Mouse (Mus musculus) lung, embryonic 14.5 days (tissue): Measurements from ENCODE around the gene Gfpt1. TPM values are rescaled to one million over a fixed set of nuclear protein-coding genes. Genes with fewer than 3 reads are reported as not detected.
A peak's percentile ranks its signal among the peaks of the same experiment; 100 is the strongest.

Source experiments
- ATAC-seq: fragments of 200-750 bp; cut with Nextera tagmentation; 2 replicates; pipeline ENCODE4 v1.8.0; 2017; ENCODE audit warnings: mild to moderate bottlenecking, moderate TSS enrichment, moderate library complexity; ENCODE audit not compliant: insufficient read depth
- DNase-seq: peaks from one replicate; pipeline ENCODE4 v3.0.0-alpha.2; 2015
- H3K27ac ChIP-seq: fragments of 300-500 bp; sonication (generic); 2 replicates; pipeline ENCODE4 v1.5.1; 2014; ENCODE audit warnings: low read depth, mild to moderate bottlenecking, moderate library complexity
- H3K27me3 ChIP-seq: fragments of 300-500 bp; sonication (generic); 2 replicates; pipeline ENCODE4 v1.6.1; 2014; ENCODE audit warnings: low read length, control low read depth; ENCODE audit not compliant: insufficient read depth
- H3K36me3 ChIP-seq: fragments of 300-500 bp; sonication (generic); 2 replicates; pipeline ENCODE4 v1.6.1; 2014; ENCODE audit warnings: control low read depth; ENCODE audit not compliant: insufficient read depth
- H3K4me1 ChIP-seq: fragments of 300-500 bp; sonication (generic); 2 replicates; pipeline ENCODE4 v1.6.1; 2014; ENCODE audit warnings: antibody characterized with exemption, control low read depth; ENCODE audit not compliant: insufficient read depth
- H3K4me2 ChIP-seq: fragments of 300-500 bp; sonication (generic); 2 replicates; pipeline ENCODE4 v1.6.1; 2014; ENCODE audit warnings: mild to moderate bottlenecking
- H3K4me3 ChIP-seq: fragments of 300-500 bp; sonication (generic); 2 replicates; pipeline ENCODE4 v1.5.1; 2014; ENCODE audit warnings: low read depth, low read length
- H3K9ac ChIP-seq: fragments of 300-500 bp; sonication (generic); 2 replicates; pipeline ENCODE4 v1.6.1; 2014
- H3K9me3 ChIP-seq: fragments of 300-500 bp; sonication (generic); 2 replicates; pipeline ENCODE4 v1.6.1; 2016; ENCODE audit warnings: low read depth, low read length, control low read depth
- CTCF ChIP-seq: IDR thresholded peaks from 2 replicates; pipeline ENCODE4 v1.5.1; 2016; ENCODE audit warnings: antibody characterized with exemption, low read depth
- WGBS: fragments of 180-500 bp; shearing (Covaris S2); extraction: QIAGEN DNeasy Blood & Tissue Kit; methylation state at CpG from one replicate; pipeline ENCODE4 v1.1.7; 2014; 5-methylcytosine and 5-hydroxymethylcytosine counted together
- polyA plus RNA-seq: library from polyadenylated mRNA; unstranded; fragments of >200 nt; fragmentation: Nextera tagmentation; extraction: Ambion mirVana; gene quantifications from 2 replicates; pipeline ENCODE4 v1.2.1, GENCODE M21; 2014

Gfpt1 gene
- polyA plus RNA-seq, 1 experiment from 2014 or later: 22.1 TPM

- TF ChIP-seq CTCF: peak; percentile 45
- H3K36me3 ChIP-seq: no peaks in the 10 kb centered on the region
Measured at GRCm38 (mm10) chr6:87120661-87121060, 78.0 kb downstream of the Gfpt1 start.

GRCm38 (mm10) chr6:87121961-87122360, 79.3 kb downstream of the Gfpt1 start:
- TF ChIP-seq CTCF: no peak
- ATAC-seq (no peak), DNase-seq (no peak)
- no peak overlapping the region for H3K27ac ChIP-seq
- no peak overlapping the region for H3K9ac ChIP-seq
- H3K4me2 ChIP-seq: no peak overlapping the region
- 51% methylated on average over 7 of the region's 7 CpGs for WGBS
- no peaks in the 10 kb centered on the region for H3K36me3 ChIP-seq
- H3K27me3 ChIP-seq: no peaks in the 10 kb centered on the region
- no peak overlapping the region for H3K4me3 ChIP-seq
- H3K9me3 ChIP-seq: no peaks in the 10 kb centered on the region
- H3K4me1 ChIP-seq: peaks cover 6% of the 10 kb centered on the region; the same call in 1 of the 2 replicates

More at GRCm38 (mm10) chr6:87120661-87121060, 78.0 kb downstream of the Gfpt1 start:
- Histone ChIP-seq H3K27ac (no peak overlapping the region), H3K9me3 (no peaks in the 10 kb centered on the region), H3K27me3 (no peaks in the 10 kb centered on the region), H3K4me1 (peaks cover 6% of the 10 kb centered on the region; the same call in 1 of the 2 replicates), H3K9ac (no peak overlapping the region), H3K4me2 (no peak overlapping the region), H3K4me3 (no peak overlapping the region)
- DNase-seq (no peak), ATAC-seq (no peak)
- 84% methylated on average over 6 of the region's 6 CpGs for WGBS

- 74% methylated on average over 6 of the region's 6 CpGs for WGBS
Measured at GRCm38 (mm10) chr6:87123406-87123805, 80.8 kb downstream of the Gfpt1 start.

GRCm38 (mm10) chr6:87123973-87124372, 81.3 kb downstream of the Gfpt1 start:
- Histone ChIP-seq H3K27ac (no peak overlapping the region), H3K36me3 (no peaks in the 10 kb centered on the region), H3K9me3 (no peaks in the 10 kb centered on the region), H3K9ac (no peak overlapping the region), H3K27me3 (no peaks in the 10 kb centered on the region), H3K4me2 (no peak overlapping the region), H3K4me3 (no peak overlapping the region), H3K4me1 (peaks cover 8% of the 10 kb centered on the region; the same call in 1 of the 2 replicates)
- TF ChIP-seq CTCF: no peak
- DNase-seq: no peak
- WGBS: 80% methylated on average over 4 of the region's 4 CpGs
- ATAC-seq: no peak

More at GRCm38 (mm10) chr6:87123406-87123805, 80.8 kb downstream of the Gfpt1 start:
- no peak for ATAC-seq
- no peak overlapping the region for H3K9ac ChIP-seq
- no peak overlapping the region for H3K27ac ChIP-seq
- peaks cover 8% of the 10 kb centered on the region; the same call in 1 of the 2 replicates for H3K4me1 ChIP-seq
- H3K4me3 ChIP-seq: no peak overlapping the region
- H3K4me2 ChIP-seq: no peak overlapping the region
- no peaks in the 10 kb centered on the region for H3K27me3 ChIP-seq
- no peak for TF ChIP-seq CTCF
- no peaks in the 10 kb centered on the region for H3K9me3 ChIP-seq
- H3K36me3 ChIP-seq: no peaks in the 10 kb centered on the region
- DNase-seq: no peak

- peak; percentile 73 for ATAC-seq
- 35% methylated on average over 8 of the region's 8 CpGs for WGBS
Measured at GRCm38 (mm10) chr6:87127049-87127753, 84.6 kb downstream of the Gfpt1 start.

GRCm38 (mm10) chr6:87129861-87130260, 87.2 kb downstream of the Gfpt1 start:
- H3K36me3 ChIP-seq: peaks cover 2% of the 10 kb centered on the region; the same call in 1 of the 2 replicates
- TF ChIP-seq CTCF: no peak
- DNase-seq (no peak), ATAC-seq (no peak)
- H3K27me3 ChIP-seq: no peaks in the 10 kb centered on the region
- H3K4me3 ChIP-seq: no peak overlapping the region
- H3K4me2 ChIP-seq: no peak overlapping the region
- 86% methylated on average over 8 of the region's 8 CpGs for WGBS
- H3K4me1 ChIP-seq: 0 out of 2 replicates have a peak, but pooled peaks cover 2% of the 10 kb centered on the region
- H3K9me3 ChIP-seq: no peaks in the 10 kb centered on the region
- no peak overlapping the region for H3K9ac ChIP-seq
- H3K27ac ChIP-seq: no peak overlapping the region

More at GRCm38 (mm10) chr6:87127049-87127753, 84.6 kb downstream of the Gfpt1 start:
- no peak overlapping the region for H3K27ac ChIP-seq
- H3K36me3 ChIP-seq: no peaks in the 10 kb centered on the region
- H3K9ac ChIP-seq: no peak overlapping the region
- no peak for TF ChIP-seq CTCF
- H3K9me3 ChIP-seq: no peaks in the 10 kb centered on the region
- H3K4me2 ChIP-seq: no peak overlapping the region
- no peak overlapping the region for H3K4me3 ChIP-seq
- H3K4me1 ChIP-seq: 0 out of 2 replicates have a peak, but pooled peaks cover 2% of the 10 kb centered on the region
- DNase-seq: peak; percentile 79
- no peaks in the 10 kb centered on the region for H3K27me3 ChIP-seq

- H3K27me3 ChIP-seq: no peaks in the 10 kb centered on the region
- no peak overlapping the region for H3K4me3 ChIP-seq
- DNase-seq (no peak), ATAC-seq (no peak)
- H3K4me2 ChIP-seq: no peak overlapping the region
- no peak for TF ChIP-seq CTCF
- no peak overlapping the region for H3K9ac ChIP-seq
- H3K4me1 ChIP-seq: 0 out of 2 replicates have a peak, but pooled peaks cover 2% of the 10 kb centered on the region
- WGBS: 91% methylated on average over 7 of the region's 7 CpGs
- no peak overlapping the region for H3K27ac ChIP-seq
- H3K9me3 ChIP-seq: no peaks in the 10 kb centered on the region
- peaks cover 9% of the 10 kb centered on the region; the same call in 1 of the 2 replicates for H3K36me3 ChIP-seq
Measured at GRCm38 (mm10) chr6:87130628-87131027, 88.0 kb downstream of the Gfpt1 start.
